Mouse (Mus musculus) neural tube, embryonic 10.5 days (tissue): ENCODE results near the gene Eml1.

Experiments used
- DNase-seq: peaks from one replicate; pipeline ENCODE4 v3.0.0-alpha.2; 2017; ENCODE audit warnings: low spot score; ENCODE audit errors: extremely low spot score

Eml1 gene

DNA sequence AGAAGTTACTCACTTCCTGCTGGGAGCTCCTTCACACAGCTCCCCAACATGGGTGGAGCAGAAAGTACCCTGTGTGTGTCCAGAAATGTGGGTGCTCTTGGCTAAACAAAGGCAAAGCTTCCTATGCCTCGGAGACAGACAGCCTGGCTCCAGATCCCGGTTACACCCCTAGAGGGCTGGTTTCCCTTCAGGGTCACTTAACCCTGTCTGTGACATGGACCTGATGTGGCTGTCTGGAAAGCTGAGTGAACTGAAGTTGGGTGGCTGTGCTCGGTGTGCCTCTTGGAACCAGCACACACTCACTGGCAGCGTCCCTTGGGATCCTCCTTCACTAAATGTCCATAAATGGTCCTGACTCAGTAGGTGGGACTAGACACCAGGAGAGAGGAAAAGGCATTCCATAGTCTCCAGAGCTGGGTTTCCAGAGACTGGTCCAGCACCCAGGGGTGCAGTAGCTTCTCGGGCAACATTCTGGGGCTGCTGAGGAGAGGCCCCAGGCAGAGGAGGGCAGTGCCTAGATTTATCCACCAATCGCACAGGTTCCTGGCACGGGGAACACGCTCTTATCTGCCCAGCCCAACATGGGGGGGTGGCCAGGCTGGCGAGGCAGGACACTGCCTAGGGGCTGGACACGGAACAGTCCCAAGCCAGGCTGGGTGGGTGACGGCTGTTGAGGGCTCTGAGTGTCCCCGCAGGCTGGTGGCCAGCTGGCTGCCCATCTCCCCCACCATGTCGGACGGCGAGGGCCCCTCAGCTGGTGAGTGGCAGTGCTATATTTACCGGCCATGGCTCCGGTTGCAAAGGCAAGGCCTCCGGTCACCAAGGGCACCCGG, at the start of gene Eml1:
Eml1 (plus strand) TSS at position 362 of the 833 bp plus-strand sequence.
- no peak for DNase-seq

DNA sequence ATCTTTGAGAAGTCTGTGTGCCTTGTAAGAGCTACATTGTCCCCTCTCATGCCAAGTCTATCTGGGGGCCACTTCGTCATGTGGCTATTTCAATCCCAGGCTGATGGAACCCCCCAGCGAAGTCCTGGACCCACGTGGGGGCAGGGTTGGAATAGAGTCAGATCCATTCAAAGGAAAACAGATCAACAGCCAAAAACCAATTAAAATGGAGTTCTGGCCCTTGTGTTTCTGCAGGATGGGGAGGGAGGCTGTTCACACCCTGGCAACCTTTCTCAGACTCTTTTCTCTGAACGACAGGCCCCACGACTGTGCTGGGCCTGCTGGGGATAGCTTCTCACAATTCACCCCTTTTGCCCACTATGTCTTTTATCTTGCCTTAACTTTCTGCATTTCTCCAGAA, 44.4 kb upstream of the Eml1 start:
- no peak for DNase-seq

DNA sequence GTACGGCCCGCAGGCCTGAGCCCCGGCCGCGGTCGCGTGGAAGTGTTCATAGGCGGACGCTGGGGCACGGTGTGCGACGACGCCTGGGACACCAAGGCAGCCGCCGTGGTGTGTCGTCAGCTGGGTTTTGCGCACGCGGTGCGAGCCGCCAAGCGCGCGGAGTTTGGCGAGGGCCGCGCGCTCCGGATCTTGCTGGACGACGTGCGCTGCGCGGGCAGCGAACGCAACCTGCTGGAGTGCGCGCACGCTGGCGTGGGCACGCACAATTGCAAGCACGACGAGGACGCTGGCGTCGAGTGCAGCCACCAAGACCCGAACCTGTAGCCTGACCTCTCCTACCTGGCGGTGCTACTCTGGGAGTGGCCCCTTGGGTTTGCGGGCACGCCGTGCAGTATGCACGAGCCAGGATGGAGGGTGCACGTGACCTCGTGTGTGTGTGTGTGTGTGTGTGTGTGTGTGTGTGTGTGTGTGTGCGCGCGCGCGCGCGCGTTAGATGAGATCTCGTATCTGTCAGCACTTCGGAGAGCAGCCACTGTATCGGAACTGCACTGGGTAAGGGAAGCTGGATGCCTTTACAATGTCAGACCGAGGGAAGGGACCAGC, 42.8 kb upstream of the Eml1 start:
- DNase-seq, result no peak

GRCm38 (mm10) chr12:108333056-108333455, 37.7 kb upstream of the Eml1 start:
- peak; percentile 88 for DNase-seq

GRCm38 (mm10) chr12:108333481-108333882, 37.3 kb upstream of the Eml1 start:
- peak; percentile 61 for DNase-seq

DNA sequence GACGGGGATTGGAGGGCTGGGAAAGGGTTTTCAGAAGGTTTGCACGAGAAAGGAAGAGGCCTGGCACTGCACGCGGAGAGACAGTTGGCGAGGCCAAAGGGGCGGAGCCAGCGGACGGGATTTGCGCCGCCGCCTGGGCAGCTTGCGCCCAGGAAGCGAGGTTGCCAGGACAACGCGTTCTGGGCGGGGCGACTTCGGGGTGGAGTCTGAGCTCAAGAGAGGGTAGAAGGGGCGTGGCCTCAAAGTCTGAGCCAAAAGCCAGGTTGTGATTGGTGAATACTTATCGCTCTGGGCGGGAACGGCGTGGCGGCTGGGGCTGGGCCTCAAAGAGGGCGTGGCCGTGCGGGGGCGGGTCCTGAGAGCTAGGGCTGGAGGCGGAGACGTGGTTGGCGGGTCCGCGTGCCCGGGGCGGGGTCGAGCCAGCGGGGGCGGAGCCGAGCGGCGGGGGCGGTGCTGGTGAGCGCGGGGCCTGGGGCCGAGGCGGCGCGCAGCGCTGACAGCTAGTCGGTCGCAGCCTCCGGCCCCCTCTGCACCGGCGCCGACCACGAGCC, 36.8 kb upstream of the Eml1 start, which contains the start of gene Cyp46a1:
Cyp46a1 (plus strand) TSS at position 487 of the 551 bp plus-strand sequence.
- peak; percentile 99 for DNase-seq

GRCm38 (mm10) chr12:108334529-108334928, 36.2 kb upstream of the Eml1 start:
- DNase-seq, result no peak

GRCm38 (mm10) chr12:108338572-108339190, 32.1 kb upstream of the Eml1 start:
- DNase-seq, result peak; percentile 75

- no peak for DNase-seq
Measured at GRCm38 (mm10) chr12:108348151-108348550, 22.6 kb upstream of the Eml1 start.

- DNase-seq, result no peak
Measured at GRCm38 (mm10) chr12:108349026-108349425, 21.7 kb upstream of the Eml1 start.

DNA sequence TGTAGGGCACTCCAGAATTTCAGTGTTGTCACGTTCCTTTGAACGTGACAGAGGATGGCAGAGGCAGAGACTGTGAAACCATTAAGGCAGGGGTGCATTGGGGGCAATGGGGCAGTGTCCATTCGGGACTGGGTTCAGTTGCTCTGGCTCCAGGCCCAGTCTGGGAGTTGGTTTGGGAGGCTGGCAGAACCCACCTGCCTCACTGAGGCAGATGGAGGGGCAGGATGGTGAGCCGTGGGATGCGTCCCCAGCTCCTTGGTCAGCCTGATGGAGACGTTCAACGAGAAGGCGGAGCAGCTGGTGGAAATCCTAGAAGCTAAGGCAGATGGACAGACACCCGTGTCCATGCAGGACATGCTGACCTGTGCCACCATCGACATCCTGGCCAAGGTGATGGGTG, 19.8 kb upstream of the Eml1 start:
- DNase-seq, result no peak

GRCm38 (mm10) chr12:108352371-108353136, 18.2 kb upstream of the Eml1 start:
- no peak for DNase-seq

GRCm38 (mm10) chr12:108354284-108354683, 16.5 kb upstream of the Eml1 start:
- no peak for DNase-seq

DNA sequence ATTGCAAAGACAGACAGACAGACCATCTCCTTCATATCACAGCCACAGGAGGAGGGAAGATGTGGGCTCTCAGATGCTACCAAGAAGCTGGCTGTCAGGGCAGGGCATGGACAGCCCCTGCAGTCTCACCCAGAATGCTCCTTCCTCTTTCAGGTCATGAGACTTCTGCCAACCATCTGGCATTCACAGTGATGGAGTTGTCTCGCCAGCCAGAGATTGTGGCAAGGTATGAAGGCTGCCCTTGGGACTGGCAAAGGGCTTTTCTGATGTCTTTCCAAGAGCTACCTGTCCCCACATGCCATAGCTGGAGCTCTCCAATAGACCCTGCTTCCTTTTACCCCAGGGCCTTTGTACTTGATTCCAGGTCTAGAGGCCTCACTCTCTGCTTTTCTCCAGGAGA, 15.5 kb upstream of the Eml1 start:
- no peak for DNase-seq

DNA sequence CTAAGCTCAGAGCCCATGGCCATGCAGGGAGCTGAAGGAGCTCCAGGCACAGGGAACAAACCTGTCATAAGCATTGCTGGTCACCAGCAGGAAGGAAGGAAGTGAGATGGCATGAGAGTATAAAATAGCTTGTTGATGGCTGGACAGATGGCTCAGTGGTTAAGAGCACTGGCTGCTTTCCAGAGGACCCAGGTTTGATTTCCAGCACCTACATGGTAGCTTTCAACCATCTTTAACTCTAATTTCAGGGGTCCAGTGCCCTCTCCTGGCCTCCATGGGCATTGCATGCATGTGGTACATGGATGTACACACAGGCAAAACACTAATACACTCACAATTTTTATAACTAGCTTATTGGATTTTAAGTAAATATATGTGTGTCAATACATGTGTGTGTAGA, 14.8 kb upstream of the Eml1 start:
- no peak for DNase-seq

DNA sequence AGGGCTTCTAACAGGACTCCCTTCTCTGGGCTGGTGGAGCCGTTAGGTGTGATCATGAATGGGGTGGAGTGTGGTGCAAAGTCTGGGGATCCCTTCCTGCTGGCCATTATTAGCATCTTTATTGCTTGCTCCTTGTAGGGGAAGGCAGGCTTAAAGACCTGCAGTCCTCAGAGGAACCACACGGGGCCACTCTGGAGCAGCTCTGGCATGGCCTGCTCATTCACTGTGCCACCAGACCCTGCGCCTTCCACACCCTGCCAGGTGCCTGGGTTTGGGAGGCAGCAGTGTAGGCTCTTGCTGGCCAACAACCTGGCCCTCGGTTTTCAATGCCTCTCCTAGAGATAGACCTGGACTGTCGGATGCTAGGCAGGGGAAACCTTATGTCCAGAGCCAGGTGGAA, 7.0 kb upstream of the Eml1 start:
- peak; percentile 87 for DNase-seq

GRCm38 (mm10) chr12:108365340-108365739, 5.4 kb upstream of the Eml1 start:
- DNase-seq, result no peak

GRCm38 (mm10) chr12:108365868-108366267, 4.9 kb upstream of the Eml1 start:
- no peak for DNase-seq

GRCm38 (mm10) chr12:108367909-108368308, 2.8 kb upstream of the Eml1 start:
- no peak for DNase-seq

GRCm38 (mm10) chr12:108368921-108369320, 1.8 kb upstream of the Eml1 start:
- DNase-seq, result no peak

GRCm38 (mm10) chr12:108371429-108371765, 640 bp downstream of the Eml1 start:
- DNase-seq, result no peak
